Mouse (Mus musculus): ENCODE data around the gene Hmcn1.

DNA sequence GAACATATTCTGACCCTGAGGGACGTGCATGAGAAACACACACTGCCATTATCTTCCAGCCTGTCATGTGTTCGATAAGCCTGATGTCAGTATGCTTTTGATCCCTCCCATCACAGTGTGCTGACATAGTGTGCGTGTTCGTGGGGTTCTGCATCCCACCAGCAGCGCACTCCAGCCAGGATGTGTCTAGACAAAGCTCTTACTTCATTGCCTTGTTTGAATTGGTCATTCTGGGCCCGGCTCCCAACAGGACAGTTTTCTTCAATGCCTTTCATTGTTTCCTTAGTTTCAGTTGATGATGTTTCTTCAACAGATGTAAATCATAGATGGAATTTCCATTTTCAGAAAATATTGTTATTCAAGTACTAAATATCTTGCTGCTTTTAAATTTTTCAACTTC lies 206.5 kb downstream of the Hmcn1 start:
- TF ChIP-seq CTCF (IDR thresholded peaks at IDR 0.05; ENCODE audit: extremely low read depth, insufficient read depth, low read length) = no peak
- TF ChIP-seq POLR2A (IDR thresholded peaks at IDR 0.05; ENCODE audit: extremely low read depth, insufficient read depth, low read length) = no peak

Data from cortical plate, adult 2 months (tissue).